Mouse (Mus musculus) embryonic fibroblast, embryonic 13.5 days (primary cell): Measurements from ENCODE around the gene Gimap8.

Experiments
- CTCF ChIP-seq: IDR thresholded peaks from 2 replicates; pipeline ENCODE4 v1.5.1; 2011; ENCODE audit warnings: mild to moderate bottlenecking, control low read depth, low read length, moderate library complexity, borderline replicate concordance; ENCODE audit not compliant: insufficient read depth
- POLR2A ChIP-seq: IDR thresholded peaks from 2 replicates; pipeline ENCODE4 v1.6.1; 2011; ENCODE audit warnings: low read depth, mild to moderate bottlenecking, control low read depth, low read length, moderate library complexity

DNA sequence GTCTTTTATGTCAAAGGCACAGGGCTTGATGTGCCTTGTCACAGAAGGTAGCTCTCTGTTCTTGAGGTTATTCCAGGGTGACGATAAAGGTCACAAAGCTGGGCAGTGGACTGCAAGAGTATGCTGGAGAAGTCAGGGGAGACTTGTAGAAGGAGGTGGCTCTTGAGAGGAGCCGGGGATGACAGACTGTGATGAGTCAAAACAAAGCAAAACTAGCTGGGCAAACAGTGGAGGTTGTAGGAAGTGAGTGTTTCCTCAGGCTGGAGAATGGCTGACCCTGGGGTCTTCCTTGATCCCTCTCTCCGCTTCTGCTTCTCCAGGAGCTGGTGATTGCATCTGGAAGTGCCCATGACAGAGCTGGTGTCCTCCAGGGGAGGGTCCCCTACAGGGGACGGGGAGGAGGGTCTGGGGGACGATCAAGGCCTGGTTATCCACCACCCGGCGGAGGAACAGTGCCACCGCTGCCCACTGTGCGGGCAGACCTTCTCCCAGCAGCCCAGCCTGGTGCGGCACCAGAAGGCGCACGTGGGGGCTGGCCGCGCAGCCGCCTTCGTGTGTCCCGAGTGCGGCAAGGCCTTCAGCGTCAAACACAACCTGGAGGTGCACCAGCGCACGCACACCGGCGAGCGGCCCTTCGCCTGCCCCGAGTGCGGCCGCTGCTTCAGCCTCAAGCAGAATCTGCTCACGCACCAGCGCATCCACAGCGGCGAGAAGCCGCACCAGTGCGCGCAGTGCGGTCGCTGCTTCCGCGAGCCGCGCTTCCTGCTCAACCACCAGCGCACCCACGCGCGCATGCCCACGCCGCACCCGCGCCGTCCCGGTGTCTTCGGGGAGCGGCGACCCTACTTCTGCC is 18.0 kb upstream of the Gimap8 start:
- no peak for TF ChIP-seq CTCF
- TF ChIP-seq POLR2A: peak; percentile 26; the same call in 1 of the 2 replicates
